Mouse (Mus musculus): ENCODE results near the gene Nprl2. TPM values are rescaled to one million over a fixed set of nuclear protein-coding genes. Genes with fewer than 3 reads are reported as not detected.

Nprl2 gene
- polyA plus RNA-seq, 1 experiment from 2014 or later: 40.7 TPM

DNA sequence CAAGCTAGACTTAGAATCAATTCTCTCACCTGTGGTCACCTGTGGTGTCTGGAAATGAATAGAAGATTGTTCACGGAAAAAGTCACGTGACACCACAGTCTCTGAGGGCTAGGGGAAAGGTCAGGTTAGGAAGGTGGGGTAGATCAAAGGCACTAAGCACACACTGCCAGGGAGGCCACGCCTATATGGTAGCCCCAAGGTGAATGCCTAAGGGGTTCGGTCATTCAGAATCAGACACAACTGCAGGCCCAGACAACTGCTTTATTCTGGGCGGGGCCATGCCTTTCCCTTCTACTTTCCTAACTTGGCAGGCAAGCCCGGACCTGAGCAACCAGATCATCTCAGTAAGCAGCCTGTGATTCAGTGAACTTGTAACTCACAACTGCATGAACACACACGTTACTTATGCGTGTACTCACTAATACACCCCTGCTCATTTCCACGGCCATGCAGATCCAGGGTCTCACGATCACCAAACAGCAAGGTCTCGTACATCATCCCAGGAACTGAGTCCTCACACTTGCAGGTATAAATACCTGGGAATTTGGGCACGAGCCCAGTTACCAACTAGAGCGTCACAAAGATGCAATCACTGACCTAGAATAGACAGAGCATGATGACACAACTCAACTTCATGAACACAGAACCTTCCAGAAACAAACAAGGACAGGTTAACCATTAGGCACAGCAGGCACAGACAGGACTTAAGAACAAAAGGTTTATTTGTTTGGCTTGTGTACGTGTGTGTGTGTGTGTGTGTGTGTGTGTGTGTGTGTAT lies 33.7 kb downstream of the Nprl2 start:
- Histone ChIP-seq H3K27me3 (ENCODE audit: control insufficient read depth, insufficient read depth, low read length) (no peaks in the 10 kb centered on the region), H3K36me3 (ENCODE audit: control insufficient read depth, insufficient read depth, low read length) (peaks cover 25% of the 10 kb centered on the region), H3K4me1 (replicated peaks; ENCODE audit: control insufficient read depth, insufficient read depth, low read length) (peaks cover 13% of the 10 kb centered on the region), H3K4me3 (ENCODE audit: low read depth, low read length) (no peak overlapping the region), H3K4me2 (ENCODE audit: low read depth, low read length, severe bottlenecking) (no peak overlapping the region), H3K9ac (ENCODE audit: low read length) (no peak overlapping the region), H3K9me3 (ENCODE audit: control insufficient read depth, low read length) (no peaks in the 10 kb centered on the region; the same call in 1 of the 2 replicates), H3K27ac (ENCODE audit: low read depth, low read length) (no peak overlapping the region)
- ATAC-seq (replicated peaks; ENCODE audit: low FRiP score) (no peak), DNase-seq (ENCODE audit: low spot score) (no peak)
- 84% methylated on average over 14 of the region's 14 CpGs for WGBS

DNA sequence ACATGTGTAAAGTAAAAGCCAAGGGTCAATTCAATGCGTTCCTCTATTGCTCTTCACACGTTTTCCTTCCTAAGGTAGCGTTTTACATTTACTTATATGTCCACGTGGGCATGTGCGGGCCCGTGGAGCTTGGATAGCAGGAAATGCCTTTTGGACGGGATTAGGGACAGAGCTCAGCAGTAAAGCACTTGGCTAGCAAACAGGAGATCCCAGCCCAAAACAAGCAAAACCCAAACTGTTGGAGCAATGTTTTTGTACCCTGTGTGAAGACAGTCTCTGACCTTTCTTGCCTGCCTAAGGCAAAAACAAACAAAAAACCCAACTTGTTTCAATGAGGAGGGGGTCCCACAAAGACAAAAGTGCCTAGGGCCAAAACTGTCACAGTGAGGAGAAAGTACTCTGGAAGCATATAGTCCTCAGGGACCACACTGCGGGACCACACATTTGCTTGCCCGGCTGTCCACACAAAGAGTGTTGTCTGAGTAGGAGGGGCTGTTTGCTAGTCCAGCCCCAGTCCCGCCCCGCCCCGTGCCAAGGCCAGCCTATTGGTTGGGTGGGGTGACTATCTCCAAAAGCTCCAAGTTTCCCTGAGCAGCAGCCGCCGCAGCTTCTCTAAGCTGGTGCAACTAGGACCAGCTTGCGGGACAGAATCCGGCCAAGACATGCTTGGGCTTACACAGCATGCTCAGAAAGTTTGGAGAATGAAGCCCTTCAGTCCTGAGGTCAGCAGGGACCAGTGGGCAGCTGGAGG lies 34.5 kb downstream of the Nprl2 start, which contains the start of gene Hyal1:
Gene Hyal1, plus strand, starts transcription at position 571 of the 751 bp plus-strand sequence.
- Histone ChIP-seq H3K4me3 (ENCODE audit: low read depth, low read length) (peak within 1 kb of the TSS; percentile 25), H3K9ac (ENCODE audit: low read length) (peak within 1 kb of the TSS; percentile 44; the same call in 1 of the 2 replicates), H3K9me3 (ENCODE audit: control insufficient read depth, low read length) (no peaks in the 10 kb centered on the region; the same call in 1 of the 2 replicates), H3K27ac (ENCODE audit: low read depth, low read length) (peak within 1 kb of the TSS; percentile 19; the same call in 1 of the 2 replicates), H3K4me1 (replicated peaks; ENCODE audit: control insufficient read depth, insufficient read depth, low read length) (peaks cover 13% of the 10 kb centered on the region), H3K27me3 (ENCODE audit: control insufficient read depth, insufficient read depth, low read length) (no peaks in the 10 kb centered on the region), H3K4me2 (ENCODE audit: low read depth, low read length, severe bottlenecking) (peak within 1 kb of the TSS; percentile 44), H3K36me3 (ENCODE audit: control insufficient read depth, insufficient read depth, low read length) (peaks cover 20% of the 10 kb centered on the region)
- DNase-seq (ENCODE audit: low spot score) (peak; percentile 91), ATAC-seq (replicated peaks; ENCODE audit: low FRiP score) (peak; percentile 83)
- WGBS: 30% methylated on average over 16 of the region's 16 CpGs

DNA sequence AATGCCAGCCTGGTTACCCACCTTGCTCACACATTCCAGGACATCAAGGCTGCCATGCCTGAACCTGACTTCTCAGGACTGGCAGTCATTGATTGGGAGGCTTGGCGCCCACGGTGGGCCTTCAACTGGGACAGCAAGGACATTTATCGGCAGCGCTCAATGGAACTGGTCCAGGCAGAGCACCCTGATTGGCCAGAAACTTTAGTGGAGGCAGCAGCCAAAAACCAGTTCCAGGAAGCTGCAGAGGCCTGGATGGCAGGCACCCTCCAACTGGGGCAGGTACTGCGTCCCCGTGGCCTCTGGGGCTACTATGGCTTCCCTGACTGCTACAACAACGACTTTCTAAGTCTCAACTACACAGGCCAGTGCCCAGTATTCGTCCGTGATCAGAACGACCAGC lies 35.8 kb downstream of the Nprl2 start:
- no peak overlapping the region for H3K9ac ChIP-seq (ENCODE audit: low read length)

DNA sequence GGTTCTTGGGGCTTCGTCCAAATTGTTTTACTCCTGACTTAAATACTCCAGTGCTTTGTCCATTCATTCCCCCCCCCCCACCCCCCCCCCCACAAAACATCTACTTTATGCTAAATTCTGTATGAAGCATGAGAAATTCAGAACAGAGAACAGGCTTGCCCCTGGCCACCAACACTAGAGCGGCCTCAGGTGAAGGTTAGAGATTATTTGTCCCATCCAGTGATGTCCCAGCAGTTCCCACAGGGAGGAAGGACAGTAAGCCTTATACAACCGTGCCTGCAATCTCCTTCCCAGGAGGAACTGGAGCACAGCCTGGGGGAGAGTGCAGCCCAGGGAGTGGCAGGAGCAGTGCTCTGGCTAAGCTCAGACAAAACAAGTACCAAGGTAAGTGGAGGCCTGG lies 36.6 kb downstream of the Nprl2 start, which contains the start of gene Naa80:
Gene Naa80, plus strand, starts transcription at position 301 of the 400 bp plus-strand sequence.
- Histone ChIP-seq H3K4me1 (replicated peaks; ENCODE audit: control insufficient read depth, insufficient read depth, low read length) (peaks cover 14% of the 10 kb centered on the region), H3K27ac (ENCODE audit: low read depth, low read length) (no peak within 1 kb of the TSS), H3K9ac (ENCODE audit: low read length) (no peak within 1 kb of the TSS), H3K9me3 (ENCODE audit: control insufficient read depth, low read length) (no peaks in the 10 kb centered on the region; the same call in 1 of the 2 replicates), H3K36me3 (ENCODE audit: control insufficient read depth, insufficient read depth, low read length) (peaks cover 6% of the 10 kb centered on the region), H3K4me2 (ENCODE audit: low read depth, low read length, severe bottlenecking) (no peak within 1 kb of the TSS), H3K27me3 (ENCODE audit: control insufficient read depth, insufficient read depth, low read length) (no peaks in the 10 kb centered on the region), H3K4me3 (ENCODE audit: low read depth, low read length) (no peak within 1 kb of the TSS)
- 71% methylated on average over 3 of the region's 3 CpGs for WGBS
- DNase-seq (ENCODE audit: low spot score) (no peak), ATAC-seq (replicated peaks; ENCODE audit: low FRiP score) (no peak)

More for the DNA sequence above, 35.8 kb downstream of the Nprl2 start:
- H3K4me2 ChIP-seq (ENCODE audit: low read depth, low read length, severe bottlenecking): no peak overlapping the region
- ATAC-seq (replicated peaks; ENCODE audit: low FRiP score) (no peak), DNase-seq (ENCODE audit: low spot score) (no peak)
- H3K27me3 ChIP-seq (ENCODE audit: control insufficient read depth, insufficient read depth, low read length): no peaks in the 10 kb centered on the region
- no peaks in the 10 kb centered on the region; the same call in 1 of the 2 replicates for H3K9me3 ChIP-seq (ENCODE audit: control insufficient read depth, low read length)
- H3K4me1 ChIP-seq (replicated peaks; ENCODE audit: control insufficient read depth, insufficient read depth, low read length): peaks cover 14% of the 10 kb centered on the region
- H3K27ac ChIP-seq (ENCODE audit: low read depth, low read length): no peak overlapping the region
- H3K36me3 ChIP-seq (ENCODE audit: control insufficient read depth, insufficient read depth, low read length): peaks cover 13% of the 10 kb centered on the region
- no peak overlapping the region for H3K4me3 ChIP-seq (ENCODE audit: low read depth, low read length)
- 89% methylated on average over 10 of the region's 10 CpGs for WGBS

DNA sequence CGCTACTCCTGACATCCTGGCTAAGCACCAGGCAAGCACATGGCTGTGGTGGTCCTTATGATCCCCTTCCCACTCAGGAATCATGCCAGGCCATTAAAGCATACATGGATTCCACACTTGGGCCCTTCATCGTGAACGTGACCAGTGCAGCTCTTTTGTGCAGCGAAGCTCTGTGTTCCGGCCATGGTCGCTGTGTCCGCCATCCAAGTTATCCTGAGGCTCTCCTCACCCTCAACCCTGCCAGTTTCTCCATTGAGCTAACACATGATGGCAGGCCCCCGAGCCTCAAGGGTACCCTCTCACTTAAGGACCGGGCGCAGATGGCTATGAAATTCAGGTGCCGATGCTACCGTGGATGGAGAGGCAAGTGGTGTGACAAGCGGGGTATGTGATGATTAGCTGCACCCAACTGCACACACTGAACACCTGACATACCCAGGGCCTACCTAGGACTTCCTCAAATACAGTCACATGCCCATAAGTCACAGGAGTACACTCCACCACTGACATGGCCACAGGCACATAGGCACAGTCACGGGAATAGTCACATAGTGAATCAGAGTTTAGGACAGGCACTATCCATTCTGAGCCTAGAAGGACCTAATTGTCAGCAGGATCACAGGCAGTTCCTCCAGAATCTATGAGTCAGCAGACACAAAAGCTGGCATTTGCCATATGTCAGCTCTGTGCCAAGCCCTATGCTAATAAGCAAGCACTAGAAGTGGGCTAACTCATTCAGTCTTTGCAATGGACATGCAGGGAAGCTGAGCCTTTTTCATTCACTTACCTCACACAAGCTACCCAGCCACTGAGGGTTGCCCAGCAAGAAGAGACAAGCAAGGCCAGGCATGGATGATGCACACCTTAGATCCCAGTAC lies 37.2 kb downstream of the Nprl2 start:
- no peaks in the 10 kb centered on the region for H3K9me3 ChIP-seq (ENCODE audit: control insufficient read depth, low read length)
- H3K36me3 ChIP-seq (ENCODE audit: control insufficient read depth, insufficient read depth, low read length): peaks cover 4% of the 10 kb centered on the region; the same call in 1 of the 2 replicates
- no peaks in the 10 kb centered on the region for H3K27me3 ChIP-seq (ENCODE audit: control insufficient read depth, insufficient read depth, low read length)
- H3K4me1 ChIP-seq (replicated peaks; ENCODE audit: control insufficient read depth, insufficient read depth, low read length): peaks cover 14% of the 10 kb centered on the region
- no peak overlapping the region for H3K4me3 ChIP-seq (ENCODE audit: low read depth, low read length)
- H3K9ac ChIP-seq (ENCODE audit: low read length): no peak overlapping the region
- DNase-seq (ENCODE audit: low spot score) (no peak), ATAC-seq (replicated peaks; ENCODE audit: low FRiP score) (no peak)
- no peak overlapping the region for H3K4me2 ChIP-seq (ENCODE audit: low read depth, low read length, severe bottlenecking)
- WGBS: 94% methylated on average over 14 of the region's 14 CpGs
- H3K27ac ChIP-seq (ENCODE audit: low read depth, low read length): no peak overlapping the region

DNA sequence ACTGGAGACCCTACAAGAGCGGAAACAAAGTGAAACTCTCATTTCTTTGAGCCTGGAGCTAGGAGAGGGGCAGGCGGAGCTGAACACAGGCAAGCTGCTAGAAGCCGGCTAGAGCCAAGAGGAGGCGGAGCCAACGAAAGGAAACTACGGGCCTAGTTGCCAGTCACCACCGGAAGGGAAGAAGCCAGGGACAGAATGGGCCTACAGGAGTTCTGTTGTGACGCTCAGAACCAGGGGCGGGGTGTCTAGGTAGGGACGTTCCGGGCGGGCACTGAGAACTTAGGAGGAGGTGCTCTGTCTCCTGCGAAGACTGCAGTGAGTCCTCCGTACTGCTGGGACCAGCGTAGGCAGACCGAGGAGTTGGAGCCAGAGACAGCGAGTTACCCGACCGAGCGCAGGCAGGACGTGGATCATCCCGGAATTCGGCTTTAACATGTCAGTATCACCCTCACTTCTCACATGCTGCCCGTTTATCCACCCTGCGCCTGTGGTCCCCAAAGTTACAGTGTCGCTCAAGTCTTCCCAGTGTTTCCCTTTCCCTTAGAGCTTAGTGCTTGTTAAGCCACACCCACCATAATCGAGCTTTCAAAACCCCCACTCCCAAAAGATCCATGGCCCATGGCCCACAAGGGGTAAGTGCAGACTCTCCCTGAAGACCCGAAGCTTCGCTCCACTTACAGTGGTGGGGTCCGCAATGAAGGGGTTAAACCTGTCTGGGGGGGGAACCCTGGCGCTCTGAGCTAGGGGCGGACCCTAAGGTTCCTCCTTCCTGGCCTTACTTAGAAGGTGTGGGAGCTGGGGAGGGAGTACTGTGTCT lies 38.7 kb downstream of the Nprl2 start, which contains the start of gene Hyal3:
Gene Hyal3, plus strand, starts transcription at position 318 of the 817 bp plus-strand sequence.
- Histone ChIP-seq H3K27me3 (ENCODE audit: control insufficient read depth, insufficient read depth, low read length) (no peaks in the 10 kb centered on the region), H3K4me3 (ENCODE audit: low read depth, low read length) (peak within 1 kb of the TSS; percentile 56), H3K9me3 (ENCODE audit: control insufficient read depth, low read length) (no peaks in the 10 kb centered on the region), H3K4me2 (ENCODE audit: low read depth, low read length, severe bottlenecking) (peak within 1 kb of the TSS; percentile 93), H3K27ac (ENCODE audit: low read depth, low read length) (peak within 1 kb of the TSS; percentile 55), H3K4me1 (replicated peaks; ENCODE audit: control insufficient read depth, insufficient read depth, low read length) (peaks cover 14% of the 10 kb centered on the region), H3K36me3 (ENCODE audit: control insufficient read depth, insufficient read depth, low read length) (no peaks in the 10 kb centered on the region), H3K9ac (ENCODE audit: low read length) (peak within 1 kb of the TSS; percentile 83)
- under 1% methylated on average over 32 of the region's 32 CpGs for WGBS
- peak; percentile 87 for DNase-seq (ENCODE audit: low spot score)
- ATAC-seq (replicated peaks; ENCODE audit: low FRiP score): peak; percentile 54

DNA sequence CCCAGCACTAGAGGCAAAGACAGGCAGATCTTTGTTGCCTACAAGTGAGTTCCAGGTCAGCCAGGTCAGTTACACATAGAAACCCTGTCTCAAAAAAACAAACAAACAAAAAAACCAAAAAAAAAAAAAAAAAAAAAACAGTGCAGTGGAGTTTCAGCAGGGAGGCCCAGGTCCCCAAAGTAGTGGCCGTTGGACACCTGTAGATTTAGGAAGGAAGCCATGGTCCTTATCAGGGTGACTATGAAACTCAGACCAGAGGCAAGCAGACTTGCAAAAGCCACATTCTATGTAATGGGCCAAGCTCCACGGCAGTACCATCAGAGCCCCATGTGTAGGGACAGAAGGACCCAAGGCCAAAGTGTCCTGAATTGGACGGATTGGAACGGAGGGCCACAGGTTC lies 39.6 kb downstream of the Nprl2 start:
- peaks cover 14% of the 10 kb centered on the region for H3K4me1 ChIP-seq (replicated peaks; ENCODE audit: control insufficient read depth, insufficient read depth, low read length)
- WGBS: 81% methylated on average over 4 of the region's 4 CpGs

More for the DNA sequence above, 39.6 kb downstream of the Nprl2 start:
- no peak for DNase-seq (ENCODE audit: low spot score)
- no peak overlapping the region for H3K27ac ChIP-seq (ENCODE audit: low read depth, low read length)
- peak overlapping the region; percentile 93 for H3K4me2 ChIP-seq (ENCODE audit: low read depth, low read length, severe bottlenecking)
- no peak for ATAC-seq (replicated peaks; ENCODE audit: low FRiP score)
- peak overlapping the region; percentile 56; the same call in 1 of the 2 replicates for H3K4me3 ChIP-seq (ENCODE audit: low read depth, low read length)
- H3K27me3 ChIP-seq (ENCODE audit: control insufficient read depth, insufficient read depth, low read length): no peaks in the 10 kb centered on the region
- H3K36me3 ChIP-seq (ENCODE audit: control insufficient read depth, insufficient read depth, low read length): no peaks in the 10 kb centered on the region
- no peaks in the 10 kb centered on the region for H3K9me3 ChIP-seq (ENCODE audit: control insufficient read depth, low read length)
- H3K9ac ChIP-seq (ENCODE audit: low read length): peak overlapping the region; percentile 83; the same call in 1 of the 2 replicates

Data from forebrain, embryonic 11.5 days (tissue).